Mouse (Mus musculus): ENCODE data around the gene Pdlim3. TPM values are rescaled to one million over a fixed set of nuclear protein-coding genes. Genes with fewer than 3 reads are reported as not detected.
A peak's percentile ranks its signal among the peaks of the same experiment; 100 is the strongest.

The Pdlim3 gene
- polyA plus RNA-seq, 1 experiment from 2014 or later = 148 TPM

DNA sequence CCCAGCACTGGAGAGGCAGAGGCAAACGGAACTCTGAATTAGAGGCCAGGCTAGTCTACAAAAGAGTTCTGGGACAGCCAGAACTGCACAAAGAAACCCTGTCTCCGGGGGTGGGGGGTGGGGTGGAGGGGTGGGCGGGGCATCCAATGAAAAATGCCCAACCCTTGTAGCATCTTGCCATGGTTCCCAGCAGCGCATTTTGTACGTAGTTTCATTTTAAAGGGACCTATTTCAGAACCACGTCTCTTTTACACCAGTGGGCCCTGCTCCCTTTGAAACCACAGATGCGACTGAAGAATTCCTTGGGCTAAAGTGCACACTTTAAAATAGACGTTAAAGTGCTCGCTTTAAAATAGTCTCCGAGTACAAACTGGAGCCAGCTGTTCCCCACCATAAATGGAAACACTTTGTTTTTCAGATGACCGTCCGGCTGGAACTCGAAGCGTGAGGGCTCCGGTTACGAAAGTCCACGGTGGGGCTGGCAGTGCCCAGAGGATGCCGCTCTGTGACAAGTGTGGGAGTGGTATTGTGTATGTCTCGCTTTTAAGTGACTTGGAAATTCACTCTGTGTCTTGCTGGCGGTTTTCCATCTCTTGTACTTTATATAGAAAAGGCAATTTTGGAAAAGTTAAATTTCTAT is 31.9 kb downstream of the Pdlim3 start:
- H3K36me3 ChIP-seq = peaks cover 57% of the 10 kb centered on the region
- H3K4me3 ChIP-seq = no peak overlapping the region
- H3K27ac ChIP-seq = peak overlapping the region; percentile 1
- H3K4me1 ChIP-seq = no peaks in the 10 kb centered on the region
- H3K27me3 ChIP-seq (ENCODE audit: insufficient read depth, poor library complexity, severe bottlenecking) = no peaks in the 10 kb centered on the region
- no peaks in the 10 kb centered on the region for H3K9me3 ChIP-seq
- DNase-seq (ENCODE audit: low spot score) = no peak
- WGBS = 74% methylated on average over 20 of the region's 20 CpGs

DNA sequence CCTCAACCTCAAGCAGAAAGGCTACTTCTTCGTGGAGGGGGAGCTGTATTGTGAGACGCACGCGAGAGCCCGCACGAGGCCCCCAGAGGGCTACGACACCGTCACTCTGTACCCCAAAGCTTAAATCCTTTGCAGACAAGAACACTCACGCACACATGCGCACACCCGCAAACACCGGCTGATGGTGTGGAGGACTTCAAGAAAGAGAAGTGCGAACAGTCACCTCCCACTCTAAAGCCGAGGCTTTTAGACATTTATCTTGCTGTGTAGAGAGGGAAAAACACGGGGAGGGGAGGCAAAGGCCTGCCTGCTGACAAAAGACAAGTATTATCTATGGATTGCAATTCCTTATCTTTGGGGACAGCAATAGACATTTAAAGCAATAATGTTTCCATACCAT is 33.6 kb downstream of the Pdlim3 start:
- no peaks in the 10 kb centered on the region for H3K4me1 ChIP-seq
- H3K4me3 ChIP-seq = no peak overlapping the region
- H3K9me3 ChIP-seq = no peaks in the 10 kb centered on the region
- DNase-seq (ENCODE audit: low spot score) = no peak
- H3K36me3 ChIP-seq = peaks cover 55% of the 10 kb centered on the region
- no peaks in the 10 kb centered on the region for H3K27me3 ChIP-seq (ENCODE audit: insufficient read depth, poor library complexity, severe bottlenecking)
- no peak overlapping the region for H3K27ac ChIP-seq
- 74% methylated on average over 15 of the region's 15 CpGs for WGBS

DNA sequence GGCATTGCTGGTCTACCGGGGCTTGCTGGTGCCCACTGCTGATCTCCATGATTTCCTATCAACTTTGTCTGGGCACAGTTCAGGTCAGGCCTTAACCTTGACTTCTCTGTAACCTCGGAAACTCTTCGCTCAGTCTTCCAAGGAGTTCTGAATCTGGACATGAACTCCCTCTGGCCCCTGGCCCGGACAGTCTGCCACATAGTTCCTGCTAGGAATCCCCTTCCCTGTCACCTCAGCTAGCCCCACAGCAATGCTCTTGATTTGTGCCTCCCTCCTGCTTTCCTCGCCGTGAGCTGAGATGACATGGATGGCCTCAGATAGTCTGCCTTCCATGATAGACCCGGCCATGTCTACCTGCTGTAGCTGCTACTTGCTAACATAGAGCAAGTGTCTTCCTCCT is 35.1 kb downstream of the Pdlim3 start:
- peaks cover 46% of the 10 kb centered on the region for H3K36me3 ChIP-seq
- no peak overlapping the region for H3K27ac ChIP-seq
- no peaks in the 10 kb centered on the region for H3K4me1 ChIP-seq
- 88% methylated on average over 7 of the region's 7 CpGs for WGBS
- no peak overlapping the region for H3K4me3 ChIP-seq
- H3K9me3 ChIP-seq = no peaks in the 10 kb centered on the region
- DNase-seq (ENCODE audit: low spot score) = no peak
- H3K27me3 ChIP-seq (ENCODE audit: insufficient read depth, poor library complexity, severe bottlenecking) = no peaks in the 10 kb centered on the region

DNA sequence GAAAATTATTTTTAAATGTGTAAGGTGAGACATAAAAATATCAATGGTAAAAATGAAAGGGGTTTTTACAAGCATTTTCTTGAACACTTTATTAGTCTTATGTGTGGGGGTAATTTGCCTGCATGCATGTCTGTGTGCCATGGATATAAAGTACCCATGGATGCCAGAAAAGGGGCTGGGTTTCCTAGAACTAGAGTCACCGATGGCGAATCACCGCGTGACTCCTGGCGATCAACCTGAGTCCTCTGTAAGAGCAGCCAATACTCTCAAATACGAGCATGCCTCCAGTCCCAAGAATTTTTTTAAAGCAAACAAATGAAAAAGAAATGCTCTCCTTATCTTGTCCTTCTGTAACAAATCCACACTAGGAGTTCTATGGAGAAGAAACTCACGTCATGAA is 36.9 kb downstream of the Pdlim3 start:
- H3K27me3 ChIP-seq (ENCODE audit: insufficient read depth, poor library complexity, severe bottlenecking) = no peaks in the 10 kb centered on the region
- no peak overlapping the region for H3K4me3 ChIP-seq
- H3K36me3 ChIP-seq = peaks cover 29% of the 10 kb centered on the region
- no peaks in the 10 kb centered on the region for H3K9me3 ChIP-seq
- no peaks in the 10 kb centered on the region for H3K4me1 ChIP-seq
- no peak overlapping the region for H3K27ac ChIP-seq
- no peak for DNase-seq (ENCODE audit: low spot score)
- WGBS = 92% methylated on average over 7 of the region's 7 CpGs

DNA sequence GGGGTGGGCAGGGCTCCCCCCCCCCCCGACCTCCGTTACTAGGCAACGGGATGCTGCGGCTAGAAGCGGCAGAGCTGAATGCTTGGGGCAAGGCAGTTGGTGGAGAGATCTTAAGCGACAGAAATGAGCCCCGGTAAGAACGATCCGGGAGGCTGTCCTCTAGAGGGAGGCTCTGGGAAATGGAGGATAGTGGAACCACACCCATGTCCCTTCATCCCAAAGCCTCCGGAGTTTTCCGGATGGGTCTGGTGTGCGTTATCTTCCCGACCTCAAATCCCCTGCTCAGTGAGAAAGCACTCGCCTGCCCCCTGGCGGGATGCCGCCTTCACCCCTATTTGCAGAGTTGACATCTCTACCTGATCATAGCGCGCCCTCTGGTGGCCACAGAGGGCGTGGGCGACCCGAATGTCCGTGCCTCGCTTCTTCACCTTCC is 49.3 kb downstream of the Pdlim3 start, which contains the start of gene Ccdc110:
Gene Ccdc110, plus strand, starts transcription at position 38 of the 433 bp plus-strand sequence.
- Histone ChIP-seq H3K4me3 (peak within 1 kb of the TSS; percentile 48), H3K9me3 (0 out of 2 replicates have a peak, but pooled peaks cover 3% of the 10 kb centered on the region), H3K36me3 (peaks cover 2% of the 10 kb centered on the region; the same call in 1 of the 2 replicates), H3K27me3 (ENCODE audit: insufficient read depth, poor library complexity, severe bottlenecking) (no peaks in the 10 kb centered on the region), H3K4me1 (no peaks in the 10 kb centered on the region), H3K27ac (peak within 1 kb of the TSS; percentile 45)
- peak; percentile 94 for DNase-seq (ENCODE audit: low spot score)
- WGBS = 8% methylated on average over 23 of the region's 23 CpGs

DNA sequence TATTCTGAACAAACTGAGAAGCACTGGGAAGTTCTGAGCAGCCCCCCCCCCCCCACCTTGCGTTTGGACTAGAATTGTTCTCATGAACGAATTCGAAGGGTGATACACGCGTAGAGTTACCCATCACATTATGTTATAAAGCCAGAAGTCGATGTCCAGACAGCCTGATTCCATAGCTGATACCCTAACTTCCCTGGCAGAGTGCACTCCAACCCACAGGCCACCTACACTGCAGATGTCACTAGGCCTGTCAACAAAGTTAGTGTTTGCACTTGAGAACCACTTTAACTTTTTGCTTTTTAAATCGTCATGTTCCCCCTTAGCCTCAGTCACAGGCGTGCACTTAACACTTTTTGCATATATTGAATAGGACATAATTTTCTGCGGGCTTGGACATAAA is 51.7 kb downstream of the Pdlim3 start:
- 86% methylated on average over 9 of the region's 9 CpGs for WGBS
- no peaks in the 10 kb centered on the region for H3K4me1 ChIP-seq
- H3K27ac ChIP-seq = no peak overlapping the region
- no peak overlapping the region for H3K4me3 ChIP-seq
- no peaks in the 10 kb centered on the region for H3K9me3 ChIP-seq
- no peaks in the 10 kb centered on the region for H3K27me3 ChIP-seq (ENCODE audit: insufficient read depth, poor library complexity, severe bottlenecking)
- no peaks in the 10 kb centered on the region for H3K36me3 ChIP-seq
- no peak for DNase-seq (ENCODE audit: low spot score)

DNA sequence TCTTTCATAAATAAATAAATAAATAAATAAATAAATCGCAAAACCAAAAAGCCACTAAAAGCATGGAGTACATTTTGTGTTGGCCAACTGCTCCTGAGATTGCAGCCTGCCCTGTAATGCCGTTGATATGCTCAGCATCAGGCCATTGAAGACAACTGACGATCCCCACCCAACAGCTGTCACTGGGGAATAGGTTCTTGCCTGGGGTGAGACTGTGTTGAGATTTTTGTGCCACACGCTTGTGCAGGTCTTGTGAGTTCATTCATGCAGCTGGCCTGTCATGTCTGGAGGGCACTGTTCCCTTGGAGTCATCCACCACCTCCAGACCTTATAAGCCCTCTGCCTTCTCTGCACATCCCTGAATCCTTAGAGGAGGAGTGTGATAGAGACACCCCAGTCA is 61.0 kb downstream of the Pdlim3 start:
- Histone ChIP-seq H3K4me3 (no peak overlapping the region), H3K27me3 (ENCODE audit: insufficient read depth, poor library complexity, severe bottlenecking) (no peaks in the 10 kb centered on the region), H3K27ac (no peak overlapping the region), H3K9me3 (no peaks in the 10 kb centered on the region), H3K4me1 (0 out of 2 replicates have a peak, but pooled peaks cover 3% of the 10 kb centered on the region), H3K36me3 (no peaks in the 10 kb centered on the region)
- DNase-seq (ENCODE audit: low spot score) = no peak
- 89% methylated on average over 4 of the region's 4 CpGs for WGBS

DNA sequence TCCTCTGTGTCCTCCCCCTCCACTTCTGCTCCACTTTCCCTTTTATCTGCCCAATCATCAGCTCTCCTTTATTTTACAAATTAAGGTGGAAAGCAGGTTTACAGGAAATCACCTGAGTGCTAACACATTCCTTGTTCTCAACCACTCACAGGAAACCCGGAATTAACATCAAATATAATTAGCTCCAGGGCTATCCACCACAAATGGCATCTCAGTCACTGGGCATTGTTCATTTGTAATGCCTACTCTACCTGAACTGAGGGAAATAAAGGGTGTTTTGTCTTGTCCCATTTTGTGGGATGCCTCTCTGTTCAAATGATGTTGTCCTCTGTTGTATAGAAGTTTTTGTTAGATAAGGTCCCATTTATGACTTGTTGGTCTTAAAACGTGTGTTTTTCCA is 65.4 kb downstream of the Pdlim3 start:
- WGBS = 62% methylated on average over 2 of the region's 2 CpGs
- Histone ChIP-seq H3K4me1 (no peaks in the 10 kb centered on the region), H3K27ac (no peak overlapping the region), H3K4me3 (no peak overlapping the region), H3K27me3 (ENCODE audit: insufficient read depth, poor library complexity, severe bottlenecking) (no peaks in the 10 kb centered on the region), H3K9me3 (no peaks in the 10 kb centered on the region), H3K36me3 (no peaks in the 10 kb centered on the region)
- no peak for DNase-seq (ENCODE audit: low spot score)

Other genes with a start within 250 kb of the Pdlim3 start
- 0.08 TPM in 1 of 2 replicates, not detected in the other for gene Ccdc110, start 49.2 kb downstream of the Pdlim3 start, polyA plus RNA-seq (2016; fragmentation: Nextera tagmentation; extraction: Ambion mirVana)
- gene 1700029J07Rik, start 89.8 kb downstream of the Pdlim3 start, polyA plus RNA-seq (2016; fragmentation: Nextera tagmentation; extraction: Ambion mirVana) = 2.5 and 2.7 TPM in 2 replicates
- gene Ufsp2, start 90.1 kb downstream of the Pdlim3 start, polyA plus RNA-seq (2016; fragmentation: Nextera tagmentation; extraction: Ambion mirVana) = 60.1 and 60.7 TPM in 2 replicates
- gene Lrp2bp, start 113.8 kb downstream of the Pdlim3 start, polyA plus RNA-seq (2016; fragmentation: Nextera tagmentation; extraction: Ambion mirVana) = 0.44 and 0.54 TPM in 2 replicates
- gene Ankrd37, start 120.2 kb downstream of the Pdlim3 start, polyA plus RNA-seq (2016; fragmentation: Nextera tagmentation; extraction: Ambion mirVana) = 12.3 and 19.8 TPM in 2 replicates

All from heart, embryonic 10.5 days (tissue).